Mouse (Mus musculus) midbrain, embryonic 10.5 days (tissue): ENCODE results near the gene Coro1c. TPM values are rescaled to one million over a fixed set of nuclear protein-coding genes. Genes with fewer than 3 reads are reported as not detected.
A peak's percentile ranks its signal among the peaks of the same experiment; 100 is the strongest.

Experiments used
- DNase-seq: peaks from one replicate; pipeline ENCODE4 v3.0.0-alpha.2; 2017; ENCODE audit warnings: low spot score
- H3K27ac ChIP-seq: fragments of 300-500 bp; sonication (generic); replicated peaks from 2 replicates; pipeline ENCODE4 v1.5.1; 2016; ENCODE audit warnings: mild to moderate bottlenecking
- H3K27me3 ChIP-seq: fragments of 300-500 bp; sonication (generic); 2 replicates; pipeline ENCODE4 v1.6.1; 2016; ENCODE audit warnings: low read depth, mild to moderate bottlenecking; ENCODE audit not compliant: poor library complexity, severe bottlenecking
- H3K36me3 ChIP-seq: fragments of 300-500 bp; sonication (generic); 2 replicates; pipeline ENCODE4 v1.6.1; 2016; ENCODE audit warnings: mild to moderate bottlenecking, moderate library complexity
- H3K4me1 ChIP-seq: fragments of 300-500 bp; sonication (generic); 2 replicates; pipeline ENCODE4 v1.6.1; 2016
- H3K4me3 ChIP-seq: fragments of 300-500 bp; sonication (generic); 2 replicates; pipeline ENCODE4 v1.5.1; 2016; ENCODE audit warnings: mild to moderate bottlenecking, moderate library complexity
- H3K9me3 ChIP-seq: fragments of 300-500 bp; sonication (generic); replicated peaks from 2 replicates; pipeline ENCODE4 v1.6.1; 2016; ENCODE audit warnings: mild to moderate bottlenecking
- WGBS: fragments of 180-500 bp; shearing (Covaris S2); methylation state at CpG from one replicate; pipeline ENCODE4 v1.1.7; 2016; 5-methylcytosine and 5-hydroxymethylcytosine counted together
- polyA plus RNA-seq: library from polyadenylated mRNA; unstranded; fragments of >200 nt; fragmentation: Nextera tagmentation; extraction: Ambion mirVana; gene quantifications from 2 replicates; pipeline ENCODE4 v1.2.1, GENCODE M21; 2016

The Coro1c gene
- polyA plus RNA-seq, 1 experiment from 2014 or later = 205 TPM

GRCm38 (mm10) chr5:113876176-113876575, 32.4 kb downstream of the Coro1c start:
- Histone ChIP-seq H3K27ac (peak overlapping the region; percentile 55), H3K9me3 (no peaks in the 10 kb centered on the region), H3K27me3 (no peaks in the 10 kb centered on the region), H3K36me3 (peaks cover 65% of the 10 kb centered on the region), H3K4me1 (peaks cover 55% of the 10 kb centered on the region), H3K4me3 (no peak overlapping the region)
- 95% methylated on average over 7 of the region's 7 CpGs for WGBS
- DNase-seq = no peak

DNA sequence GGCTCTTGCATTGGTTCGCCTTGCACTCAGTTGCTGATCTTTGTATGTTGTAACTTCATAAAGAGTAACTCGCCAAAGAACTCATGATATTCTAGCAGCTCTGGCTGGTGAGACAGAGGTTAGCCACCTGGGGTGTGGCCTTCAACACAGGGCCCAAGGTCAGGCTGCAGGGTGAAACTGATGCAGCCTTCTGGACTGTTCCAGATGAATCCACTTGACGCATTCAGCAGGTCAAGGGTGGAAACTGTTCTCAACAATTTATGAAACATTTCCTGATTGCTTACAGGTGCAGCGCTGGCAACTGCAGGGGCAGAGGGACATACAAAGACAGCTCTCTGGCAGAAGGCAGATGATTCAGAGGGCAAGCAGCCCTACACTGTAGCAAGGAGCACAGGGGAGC, 32.9 kb downstream of the Coro1c start:
- Histone ChIP-seq H3K27ac (peak overlapping the region; percentile 55), H3K4me3 (no peak overlapping the region), H3K27me3 (no peaks in the 10 kb centered on the region), H3K4me1 (peaks cover 61% of the 10 kb centered on the region), H3K9me3 (no peaks in the 10 kb centered on the region), H3K36me3 (peaks cover 60% of the 10 kb centered on the region)
- DNase-seq = no peak
- WGBS = 88% methylated on average over 4 of the region's 4 CpGs

- 65% methylated on average over 19 of the region's 19 CpGs for WGBS
- H3K4me1 ChIP-seq = peaks cover 67% of the 10 kb centered on the region
Measured at GRCm38 (mm10) chr5:113874063-113875024, 34.2 kb downstream of the Coro1c start.

DNA sequence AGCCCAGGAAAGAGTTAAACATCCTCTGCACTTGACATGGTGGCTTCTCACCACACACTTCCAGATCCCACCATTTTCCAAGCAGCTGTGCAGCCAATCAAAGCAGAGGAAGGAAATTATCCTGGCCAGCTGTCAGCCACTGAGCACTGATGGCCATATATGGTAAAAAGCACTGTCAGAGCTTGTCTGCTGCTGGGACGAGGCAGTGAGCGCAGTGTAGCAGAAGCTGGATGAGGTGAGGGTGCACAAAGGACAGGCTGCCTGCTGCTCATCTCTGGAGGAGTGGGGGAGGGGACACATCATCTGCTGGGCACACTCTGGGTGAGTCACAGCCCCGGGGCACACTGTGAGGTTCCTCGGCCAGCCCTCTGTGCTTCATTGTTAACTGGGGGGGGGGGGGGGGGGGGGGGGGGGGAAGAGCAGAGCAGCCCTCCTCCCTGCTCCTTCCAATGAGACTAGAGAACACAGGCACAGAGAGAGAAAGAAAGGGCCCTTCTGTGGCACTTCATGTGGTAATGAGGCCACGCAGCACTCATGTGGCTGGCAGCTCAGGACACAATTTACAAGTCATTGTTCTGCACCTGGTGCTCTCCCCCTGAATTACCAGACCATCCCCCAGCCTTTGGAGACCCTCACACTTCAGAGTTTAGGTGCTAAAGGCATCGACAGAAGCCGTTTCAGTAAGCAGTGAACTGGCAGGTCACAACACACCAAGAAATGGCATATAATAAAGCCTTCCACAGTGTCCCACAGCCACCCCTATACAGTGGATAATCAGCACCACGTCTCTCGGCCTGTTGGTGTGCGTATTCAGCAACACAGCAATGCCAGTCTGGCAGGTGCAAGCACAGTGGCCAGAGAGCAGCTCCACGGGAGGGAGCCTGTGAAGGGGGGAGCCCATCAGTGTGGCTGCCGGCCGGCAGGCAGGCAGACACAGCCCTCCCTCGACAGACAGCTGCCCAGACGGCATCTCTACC, 35.3 kb downstream of the Coro1c start:
- peak; percentile 84 for DNase-seq
- Histone ChIP-seq H3K4me3 (peak overlapping the region; percentile 31), H3K4me1 (peaks cover 71% of the 10 kb centered on the region), H3K27me3 (no peaks in the 10 kb centered on the region), H3K9me3 (no peaks in the 10 kb centered on the region), H3K36me3 (peaks cover 37% of the 10 kb centered on the region), H3K27ac (peak overlapping the region; percentile 95)
- 8% methylated on average over 14 of the region's 15 CpGs for WGBS

More at GRCm38 (mm10) chr5:113874063-113875024, 34.2 kb downstream of the Coro1c start:
- H3K9me3 ChIP-seq = no peaks in the 10 kb centered on the region
- H3K4me3 ChIP-seq = peak overlapping the region; percentile 31
- peaks cover 47% of the 10 kb centered on the region for H3K36me3 ChIP-seq
- H3K27ac ChIP-seq = peak overlapping the region; percentile 95
- H3K27me3 ChIP-seq = no peaks in the 10 kb centered on the region
- DNase-seq = no peak

DNA sequence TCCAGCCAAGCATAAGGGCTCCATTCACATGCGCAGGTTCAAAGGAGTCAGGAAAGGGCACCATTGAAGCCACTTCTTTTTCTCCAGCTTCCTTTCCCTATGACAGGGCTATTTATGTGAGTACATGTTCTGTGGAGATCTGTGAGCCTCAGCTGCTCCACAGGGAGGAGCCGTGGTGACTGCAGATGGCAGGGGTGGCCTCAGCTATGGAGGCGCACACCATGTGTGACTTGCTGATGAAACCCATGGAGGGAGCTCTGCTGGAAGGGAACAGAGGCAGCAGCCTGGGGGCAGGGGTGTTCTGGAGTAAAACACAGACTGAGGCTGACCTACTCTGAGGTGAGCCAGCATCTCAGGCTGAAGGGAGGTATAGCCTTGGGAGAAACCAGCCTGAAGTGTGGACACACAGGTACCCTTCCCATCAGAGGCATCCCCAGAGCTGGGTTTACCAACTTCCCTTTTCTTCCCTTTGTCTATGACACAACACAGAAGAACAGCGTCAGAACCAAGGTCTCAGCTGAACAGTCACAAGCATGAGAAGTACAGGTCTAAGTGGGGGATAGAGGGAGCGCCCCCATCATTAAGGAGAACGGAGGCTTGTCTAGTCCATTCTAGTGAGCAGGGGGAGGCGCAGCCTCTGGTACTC, 36.5 kb downstream of the Coro1c start:
- Histone ChIP-seq H3K36me3 (peaks cover 27% of the 10 kb centered on the region), H3K27me3 (no peaks in the 10 kb centered on the region), H3K9me3 (no peaks in the 10 kb centered on the region), H3K27ac (peak overlapping the region; percentile 95), H3K4me3 (0 out of 2 replicates have a peak overlapping the region, but pooled peaks have one; percentile 3), H3K4me1 (peaks cover 71% of the 10 kb centered on the region)
- 79% methylated on average over 7 of the region's 7 CpGs for WGBS
- DNase-seq = no peak

DNA sequence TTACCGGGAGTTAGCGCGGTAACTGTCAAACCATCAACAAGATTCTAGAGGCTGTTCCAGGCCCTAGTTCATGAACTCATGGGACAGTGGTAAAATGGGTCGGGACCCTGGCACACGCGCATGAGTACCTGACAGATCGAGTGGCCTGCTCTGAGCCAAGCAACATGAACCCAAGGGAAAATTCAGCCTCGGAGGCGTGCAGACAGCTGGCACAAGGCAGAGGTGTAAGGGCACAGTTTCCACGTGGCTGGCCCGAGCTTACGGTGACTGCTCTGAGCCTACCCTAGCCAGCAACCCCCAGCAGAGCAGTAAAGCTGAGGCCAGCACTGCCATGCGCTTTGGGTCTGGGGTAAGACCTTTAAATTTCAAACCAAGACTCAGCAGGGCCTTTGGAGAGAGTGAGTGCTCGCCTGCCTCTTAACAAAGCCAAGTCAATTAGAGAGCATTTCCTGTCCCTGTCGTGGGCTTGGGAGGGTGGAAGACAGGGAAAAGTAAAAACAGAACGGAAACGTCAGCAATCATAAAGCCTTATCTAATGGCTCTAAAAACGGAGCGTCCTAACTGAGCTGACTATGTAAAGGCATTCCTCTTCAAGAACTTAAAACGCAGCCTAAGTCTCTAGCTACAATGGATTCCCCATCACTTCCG, 38.0 kb downstream of the Coro1c start:
- Histone ChIP-seq H3K9me3 (no peaks in the 10 kb centered on the region), H3K4me1 (peaks cover 59% of the 10 kb centered on the region), H3K4me3 (no peak overlapping the region), H3K27ac (peak overlapping the region; percentile 95), H3K27me3 (no peaks in the 10 kb centered on the region), H3K36me3 (peaks cover 14% of the 10 kb centered on the region)
- DNase-seq = no peak
- 59% methylated on average over 21 of the region's 21 CpGs for WGBS

GRCm38 (mm10) chr5:113869132-113869531, 39.4 kb downstream of the Coro1c start:
- Histone ChIP-seq H3K27ac (no peak overlapping the region; the same call in 1 of the 2 replicates), H3K4me3 (no peak overlapping the region), H3K4me1 (peaks cover 46% of the 10 kb centered on the region), H3K36me3 (peaks cover 16% of the 10 kb centered on the region), H3K27me3 (no peaks in the 10 kb centered on the region), H3K9me3 (no peaks in the 10 kb centered on the region)
- WGBS = 91% methylated on average over 11 of the region's 11 CpGs
- no peak for DNase-seq

DNA sequence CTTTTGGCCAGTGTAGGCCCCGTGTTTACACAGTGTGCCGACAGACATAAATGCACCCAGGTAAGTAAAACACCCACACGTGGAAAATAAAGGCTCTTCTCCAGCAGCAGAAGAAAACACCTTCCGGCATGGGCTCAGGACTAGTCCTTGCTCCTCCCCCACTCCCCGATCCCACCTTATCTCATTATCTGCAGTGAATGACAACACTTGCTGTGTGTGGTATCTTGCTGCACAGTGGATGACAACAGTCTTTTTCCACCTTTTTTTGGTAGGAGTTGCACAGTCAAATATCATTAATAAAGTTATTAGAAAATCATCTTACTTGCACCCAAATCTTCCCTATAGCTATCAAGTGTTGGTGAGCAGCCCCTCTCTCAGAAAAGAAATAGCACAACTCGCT, 43.6 kb downstream of the Coro1c start:
- no peak overlapping the region for H3K4me3 ChIP-seq
- H3K4me1 ChIP-seq = peaks cover 7% of the 10 kb centered on the region
- peaks cover 55% of the 10 kb centered on the region for H3K36me3 ChIP-seq
- no peak for DNase-seq
- H3K27me3 ChIP-seq = no peaks in the 10 kb centered on the region
- H3K9me3 ChIP-seq = no peaks in the 10 kb centered on the region; the same call in 1 of the 2 replicates
- WGBS = 90% methylated on average over 6 of the region's 6 CpGs
- no peak overlapping the region for H3K27ac ChIP-seq

- 96% methylated on average over 12 of the region's 12 CpGs for WGBS
- Histone ChIP-seq H3K27me3 (no peaks in the 10 kb centered on the region), H3K4me3 (no peak overlapping the region), H3K9me3 (no peaks in the 10 kb centered on the region; the same call in 1 of the 2 replicates), H3K36me3 (peaks cover 60% of the 10 kb centered on the region), H3K4me1 (peaks cover 14% of the 10 kb centered on the region), H3K27ac (no peak overlapping the region)
- no peak for DNase-seq
Measured at GRCm38 (mm10) chr5:113863994-113864393, 44.6 kb downstream of the Coro1c start.

GRCm38 (mm10) chr5:113862418-113862817, 46.1 kb downstream of the Coro1c start:
- 89% methylated on average over 4 of the region's 4 CpGs for WGBS
- H3K36me3 ChIP-seq = peaks cover 60% of the 10 kb centered on the region
- H3K9me3 ChIP-seq = no peaks in the 10 kb centered on the region; the same call in 1 of the 2 replicates
- no peak for DNase-seq
- no peaks in the 10 kb centered on the region for H3K27me3 ChIP-seq
- H3K27ac ChIP-seq = 0 out of 2 replicates have a peak overlapping the region, but pooled peaks have one; percentile 18
- no peak overlapping the region for H3K4me3 ChIP-seq
- H3K4me1 ChIP-seq = peaks cover 16% of the 10 kb centered on the region

GRCm38 (mm10) chr5:113861294-113861693, 47.3 kb downstream of the Coro1c start:
- H3K4me3 ChIP-seq = no peak overlapping the region
- no peaks in the 10 kb centered on the region; the same call in 1 of the 2 replicates for H3K9me3 ChIP-seq
- H3K27me3 ChIP-seq = no peaks in the 10 kb centered on the region
- H3K4me1 ChIP-seq = peaks cover 27% of the 10 kb centered on the region
- no peak overlapping the region for H3K27ac ChIP-seq
- DNase-seq = no peak
- H3K36me3 ChIP-seq = peaks cover 61% of the 10 kb centered on the region
- WGBS = 96% methylated on average over 8 of the region's 8 CpGs
